Mouse (Mus musculus) lung, postnatal 0 days (tissue): ENCODE results near the gene Sdhc.

Source experiments
- CTCF ChIP-seq: IDR thresholded peaks from 2 replicates; pipeline ENCODE4 v1.5.1; 2016; ENCODE audit warnings: antibody characterized with exemption, mild to moderate bottlenecking
- EP300 ChIP-seq: IDR thresholded peaks from 2 replicates; pipeline ENCODE4 v1.6.1; 2016; ENCODE audit warnings: antibody characterized with exemption, mild to moderate bottlenecking, control low read depth

DNA sequence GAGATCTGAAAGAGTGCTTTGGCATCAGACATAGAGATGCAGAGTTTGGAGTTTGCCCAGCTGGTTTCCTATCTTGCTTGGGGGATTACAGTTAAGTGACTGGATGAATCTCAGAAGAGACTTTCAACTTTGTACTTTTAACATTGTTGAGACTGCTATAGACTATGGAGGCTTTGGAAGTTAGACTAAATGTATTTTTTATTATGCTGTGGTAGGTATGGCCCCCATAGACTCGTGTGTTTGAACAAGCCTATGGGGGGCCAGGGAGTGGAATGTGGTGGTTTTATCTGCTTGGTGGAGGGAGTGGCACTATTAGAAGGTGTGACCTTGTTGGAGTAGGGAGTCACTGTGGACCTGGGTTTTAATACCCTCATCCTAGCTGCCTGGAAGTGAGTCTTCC is 49.1 kb upstream of the Sdhc start:
- TF ChIP-seq EP300 (no peak), CTCF (no peak)
